Mouse (Mus musculus): ENCODE results near the gene Nqo2. TPM values are rescaled to one million over a fixed set of nuclear protein-coding genes. Genes with fewer than 3 reads are reported as not detected.

Nqo2 gene
- polyA plus RNA-seq, 1 experiment from 2014 or later: 7.0 TPM

- H3K9me3 ChIP-seq (ENCODE audit: control insufficient read depth, low read length): no peaks in the 10 kb centered on the region
- H3K4me1 ChIP-seq (replicated peaks; ENCODE audit: control insufficient read depth, insufficient read depth, low read length): peaks cover 5% of the 10 kb centered on the region; the same call in 1 of the 2 replicates
- 78% methylated on average over 4 of the region's 4 CpGs for WGBS
- H3K4me2 ChIP-seq (ENCODE audit: low read length): no peak overlapping the region
- H3K36me3 ChIP-seq (ENCODE audit: control insufficient read depth, insufficient read depth): no peaks in the 10 kb centered on the region
- ATAC-seq: no peak
- no peak overlapping the region for H3K27ac ChIP-seq (ENCODE audit: low read length)
- no peak overlapping the region for H3K4me3 ChIP-seq (replicated peaks; ENCODE audit: low read length)
- no peak overlapping the region for H3K9ac ChIP-seq (replicated peaks; ENCODE audit: low read depth, low read length)
- H3K27me3 ChIP-seq (replicated peaks; ENCODE audit: control insufficient read depth, insufficient read depth, low read length): no peaks in the 10 kb centered on the region
Measured at GRCm38 (mm10) chr13:33966025-33966412, 1.5 kb downstream of the Nqo2 start.

GRCm38 (mm10) chr13:33966574-33966973, 2.1 kb downstream of the Nqo2 start:
- H3K27me3 ChIP-seq (replicated peaks; ENCODE audit: control insufficient read depth, insufficient read depth, low read length): no peaks in the 10 kb centered on the region
- H3K4me3 ChIP-seq (replicated peaks; ENCODE audit: low read length): no peak overlapping the region
- no peak overlapping the region for H3K4me2 ChIP-seq (ENCODE audit: low read length)
- H3K9me3 ChIP-seq (ENCODE audit: control insufficient read depth, low read length): no peaks in the 10 kb centered on the region
- H3K27ac ChIP-seq (ENCODE audit: low read length): no peak overlapping the region
- no peaks in the 10 kb centered on the region for H3K36me3 ChIP-seq (ENCODE audit: control insufficient read depth, insufficient read depth)
- no peak for ATAC-seq
- no peak overlapping the region for H3K9ac ChIP-seq (replicated peaks; ENCODE audit: low read depth, low read length)
- H3K4me1 ChIP-seq (replicated peaks; ENCODE audit: control insufficient read depth, insufficient read depth, low read length): peaks cover 5% of the 10 kb centered on the region; the same call in 1 of the 2 replicates

GRCm38 (mm10) chr13:33989625-33990024, 25.1 kb downstream of the Nqo2 start:
- 83% methylated on average over 5 of the region's 5 CpGs for WGBS
- H3K36me3 ChIP-seq (ENCODE audit: control insufficient read depth, insufficient read depth): no peaks in the 10 kb centered on the region
- no peak overlapping the region for H3K4me3 ChIP-seq (replicated peaks; ENCODE audit: low read length)
- no peak overlapping the region for H3K27ac ChIP-seq (ENCODE audit: low read length)
- no peaks in the 10 kb centered on the region for H3K4me1 ChIP-seq (replicated peaks; ENCODE audit: control insufficient read depth, insufficient read depth, low read length)
- no peak overlapping the region for H3K4me2 ChIP-seq (ENCODE audit: low read length)
- H3K27me3 ChIP-seq (replicated peaks; ENCODE audit: control insufficient read depth, insufficient read depth, low read length): no peaks in the 10 kb centered on the region
- ATAC-seq: no peak
- no peaks in the 10 kb centered on the region for H3K9me3 ChIP-seq (ENCODE audit: control insufficient read depth, low read length)
- H3K9ac ChIP-seq (replicated peaks; ENCODE audit: low read depth, low read length): no peak overlapping the region

- Histone ChIP-seq H3K27me3 (replicated peaks; ENCODE audit: control insufficient read depth, insufficient read depth, low read length) (no peaks in the 10 kb centered on the region), H3K9me3 (ENCODE audit: control insufficient read depth, low read length) (no peaks in the 10 kb centered on the region), H3K4me1 (replicated peaks; ENCODE audit: control insufficient read depth, insufficient read depth, low read length) (no peaks in the 10 kb centered on the region), H3K4me3 (replicated peaks; ENCODE audit: low read length) (no peak overlapping the region), H3K9ac (replicated peaks; ENCODE audit: low read depth, low read length) (no peak overlapping the region), H3K4me2 (ENCODE audit: low read length) (no peak overlapping the region), H3K36me3 (ENCODE audit: control insufficient read depth, insufficient read depth) (no peaks in the 10 kb centered on the region), H3K27ac (ENCODE audit: low read length) (no peak overlapping the region)
- WGBS: 29% methylated on average over 1 of the region's 1 CpGs
- peak; percentile 45; the same call in 1 of the 2 replicates for ATAC-seq
Measured at GRCm38 (mm10) chr13:33995197-33995596, 30.7 kb downstream of the Nqo2 start.

DNA sequence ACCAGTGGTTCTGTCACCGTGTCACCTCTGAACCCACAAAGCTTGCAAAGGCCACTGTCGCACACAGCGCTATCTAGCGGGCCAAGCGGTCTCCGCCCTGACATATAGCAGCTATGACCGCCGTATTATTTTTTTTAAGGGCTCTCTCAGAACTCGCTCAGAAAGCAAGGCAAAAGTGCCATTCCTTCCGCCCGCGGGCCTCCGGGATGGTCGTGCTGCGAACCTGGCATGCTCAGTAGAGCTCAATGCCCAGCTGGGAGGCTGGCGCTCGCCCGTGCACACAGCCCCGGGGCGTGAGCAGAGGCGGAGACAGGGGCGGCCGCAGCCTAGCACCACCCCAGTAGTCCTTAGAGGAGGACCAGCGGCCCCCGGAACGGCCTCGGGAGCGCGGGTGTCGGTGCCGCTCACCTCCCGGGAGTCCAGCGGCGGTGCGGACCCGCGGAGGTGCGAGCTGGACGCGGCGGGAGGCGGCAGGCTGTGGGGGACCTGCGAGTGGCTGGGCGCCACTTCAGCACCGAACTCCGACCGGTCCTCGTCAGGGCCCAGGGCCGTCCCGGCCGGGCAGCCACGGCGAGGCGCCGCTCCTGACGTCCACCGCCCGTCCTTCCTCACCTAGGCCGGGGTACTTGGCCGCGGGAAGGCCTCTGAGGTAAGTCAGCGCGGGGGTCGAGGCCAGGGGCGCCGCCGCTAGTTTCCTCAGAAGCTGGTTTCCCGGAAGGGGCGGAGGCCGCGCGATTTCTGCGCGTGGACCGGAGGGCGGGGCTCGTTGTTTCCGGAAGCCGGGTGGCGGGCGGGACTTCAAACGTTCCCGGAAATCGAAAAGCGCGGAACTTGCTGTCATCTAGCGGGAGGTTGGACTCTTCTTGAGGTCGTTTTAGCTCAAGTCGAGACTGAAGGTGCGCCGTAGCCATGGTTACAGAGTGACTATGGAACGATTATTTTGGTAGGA, 37.8 kb downstream of the Nqo2 start, which contains the start of the genes Ripk1 and Serpinb6a:
Ripk1 (plus strand) TSS at position 306 of the 949 bp plus-strand sequence.
Serpinb6a (minus strand) TSS at position 737 of the 949 bp plus-strand sequence.
- H3K27ac ChIP-seq (ENCODE audit: low read length): peak within 1 kb of the TSS; percentile 85
- peak within 1 kb of the TSS; percentile 83 for H3K4me3 ChIP-seq (replicated peaks; ENCODE audit: low read length)
- peak; percentile 99 for ATAC-seq
- H3K4me2 ChIP-seq (ENCODE audit: low read length): peak within 1 kb of the TSS; percentile 92
- no peaks in the 10 kb centered on the region for H3K36me3 ChIP-seq (ENCODE audit: control insufficient read depth, insufficient read depth)
- H3K27me3 ChIP-seq (replicated peaks; ENCODE audit: control insufficient read depth, insufficient read depth, low read length): no peaks in the 10 kb centered on the region
- peak within 1 kb of the TSS; percentile 81 for H3K9ac ChIP-seq (replicated peaks; ENCODE audit: low read depth, low read length)
- H3K9me3 ChIP-seq (ENCODE audit: control insufficient read depth, low read length): no peaks in the 10 kb centered on the region
- peaks cover 9% of the 10 kb centered on the region for H3K4me1 ChIP-seq (replicated peaks; ENCODE audit: control insufficient read depth, insufficient read depth, low read length)
- under 1% methylated on average over 92 of the region's 92 CpGs for WGBS

GRCm38 (mm10) chr13:34003058-34003457, 38.6 kb downstream of the Nqo2 start:
- Histone ChIP-seq H3K9ac (replicated peaks; ENCODE audit: low read depth, low read length) (peak overlapping the region; percentile 81), H3K27me3 (replicated peaks; ENCODE audit: control insufficient read depth, insufficient read depth, low read length) (no peaks in the 10 kb centered on the region), H3K36me3 (ENCODE audit: control insufficient read depth, insufficient read depth) (no peaks in the 10 kb centered on the region), H3K4me1 (replicated peaks; ENCODE audit: control insufficient read depth, insufficient read depth, low read length) (peaks cover 9% of the 10 kb centered on the region), H3K9me3 (ENCODE audit: control insufficient read depth, low read length) (no peaks in the 10 kb centered on the region), H3K4me3 (replicated peaks; ENCODE audit: low read length) (peak overlapping the region; percentile 83), H3K27ac (ENCODE audit: low read length) (peak overlapping the region; percentile 49; the same call in 1 of the 2 replicates), H3K4me2 (ENCODE audit: low read length) (peak overlapping the region; percentile 92)
- WGBS: 6% methylated on average over 5 of the region's 5 CpGs
- ATAC-seq: peak; percentile 14

DNA sequence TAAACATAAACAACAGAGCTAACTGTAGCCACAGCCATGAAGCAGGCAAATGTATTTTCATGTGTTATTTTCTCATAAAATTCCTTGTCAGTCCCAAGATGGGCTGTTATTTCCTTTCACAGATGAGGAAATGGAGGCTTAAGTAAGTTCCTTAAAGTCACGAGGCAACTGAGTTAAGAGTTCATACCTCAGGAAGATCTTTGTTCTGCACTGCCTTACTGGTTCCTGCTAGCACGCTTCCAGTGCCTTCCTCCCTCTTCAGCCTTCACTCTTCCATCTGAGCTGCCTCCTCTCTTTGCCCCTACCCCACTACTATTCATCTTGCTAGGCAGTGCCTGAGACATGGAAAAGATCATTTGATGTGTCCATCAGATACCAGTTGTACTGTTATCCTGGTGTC, 42.7 kb downstream of the Nqo2 start:
- Histone ChIP-seq H3K4me2 (ENCODE audit: low read length) (no peak overlapping the region), H3K9ac (replicated peaks; ENCODE audit: low read depth, low read length) (no peak overlapping the region), H3K36me3 (ENCODE audit: control insufficient read depth, insufficient read depth) (no peaks in the 10 kb centered on the region), H3K4me3 (replicated peaks; ENCODE audit: low read length) (no peak overlapping the region), H3K27ac (ENCODE audit: low read length) (no peak overlapping the region), H3K9me3 (ENCODE audit: control insufficient read depth, low read length) (no peaks in the 10 kb centered on the region), H3K27me3 (replicated peaks; ENCODE audit: control insufficient read depth, insufficient read depth, low read length) (no peaks in the 10 kb centered on the region), H3K4me1 (replicated peaks; ENCODE audit: control insufficient read depth, insufficient read depth, low read length) (peaks cover 4% of the 10 kb centered on the region)
- 75% methylated on average over 2 of the region's 2 CpGs for WGBS
- no peak for ATAC-seq

DNA sequence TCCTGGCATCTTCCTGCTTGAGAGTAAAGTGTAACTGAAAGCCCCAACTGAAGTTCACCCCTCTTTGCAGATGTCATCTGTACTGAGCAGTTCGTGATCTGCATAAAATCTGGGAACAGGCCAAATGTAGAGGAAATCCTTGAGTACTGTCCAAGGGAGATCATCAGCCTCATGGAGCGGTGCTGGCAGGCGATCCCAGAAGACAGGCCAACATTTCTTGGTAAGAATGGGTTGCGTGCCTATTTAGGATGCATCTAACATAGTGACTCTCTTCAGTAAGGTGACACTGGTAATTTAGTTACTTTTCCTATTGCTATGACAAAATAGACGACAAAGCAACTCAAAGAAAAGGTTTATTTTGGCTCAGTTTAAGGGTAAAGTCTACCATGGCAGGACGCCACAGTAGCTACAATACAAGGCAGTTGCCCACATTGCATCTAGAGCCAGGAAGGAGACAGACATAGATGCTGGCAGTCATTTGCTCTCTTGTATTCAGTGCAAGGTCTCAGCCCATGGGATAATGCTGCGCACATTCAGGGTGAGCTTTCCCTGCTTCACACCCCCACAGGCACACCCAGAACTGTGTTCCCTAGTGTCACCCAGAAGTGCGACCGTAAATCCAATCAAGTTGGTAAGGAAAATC, 52.6 kb downstream of the Nqo2 start:
- Histone ChIP-seq H3K4me2 (ENCODE audit: low read length) (no peak overlapping the region), H3K36me3 (ENCODE audit: control insufficient read depth, insufficient read depth) (peaks cover 10% of the 10 kb centered on the region), H3K27me3 (replicated peaks; ENCODE audit: control insufficient read depth, insufficient read depth, low read length) (no peaks in the 10 kb centered on the region), H3K4me1 (replicated peaks; ENCODE audit: control insufficient read depth, insufficient read depth, low read length) (no peaks in the 10 kb centered on the region), H3K9me3 (ENCODE audit: control insufficient read depth, low read length) (no peaks in the 10 kb centered on the region), H3K9ac (replicated peaks; ENCODE audit: low read depth, low read length) (no peak overlapping the region), H3K4me3 (replicated peaks; ENCODE audit: low read length) (no peak overlapping the region), H3K27ac (ENCODE audit: low read length) (no peak overlapping the region)
- 75% methylated on average over 9 of the region's 9 CpGs for WGBS
- ATAC-seq: peak; percentile 58

DNA sequence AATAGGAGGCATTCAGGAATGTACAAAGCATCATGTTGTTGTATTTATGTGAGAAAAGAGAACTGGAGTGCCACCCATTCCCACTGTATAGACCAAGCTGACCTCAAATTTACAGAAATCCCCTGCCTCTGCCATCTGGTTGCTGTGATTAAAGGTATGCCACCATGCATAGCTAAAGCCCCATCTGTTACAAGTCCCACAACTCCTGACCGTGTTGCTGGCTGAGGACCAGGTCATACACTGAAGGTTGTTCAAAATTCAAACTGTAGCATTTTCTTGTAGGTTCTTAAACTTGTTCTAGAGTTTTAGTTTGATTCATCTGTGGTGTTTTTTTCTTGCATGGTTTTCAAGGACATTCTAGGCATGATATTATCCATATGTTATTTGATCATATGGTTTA, 54.0 kb downstream of the Nqo2 start:
- Histone ChIP-seq H3K36me3 (ENCODE audit: control insufficient read depth, insufficient read depth) (peaks cover 14% of the 10 kb centered on the region), H3K27ac (ENCODE audit: low read length) (no peak overlapping the region)

More for the DNA sequence above, 54.0 kb downstream of the Nqo2 start:
- no peaks in the 10 kb centered on the region for H3K4me1 ChIP-seq (replicated peaks; ENCODE audit: control insufficient read depth, insufficient read depth, low read length)
- WGBS: 80% methylated on average over 1 of the region's 1 CpGs
- H3K27me3 ChIP-seq (replicated peaks; ENCODE audit: control insufficient read depth, insufficient read depth, low read length): no peaks in the 10 kb centered on the region
- no peak overlapping the region for H3K4me3 ChIP-seq (replicated peaks; ENCODE audit: low read length)
- no peaks in the 10 kb centered on the region for H3K9me3 ChIP-seq (ENCODE audit: control insufficient read depth, low read length)
- ATAC-seq: no peak
- H3K9ac ChIP-seq (replicated peaks; ENCODE audit: low read depth, low read length): no peak overlapping the region
- H3K4me2 ChIP-seq (ENCODE audit: low read length): no peak overlapping the region
